In genomic region chr17:26272586-26272985, GRCm38 (mm10) we compare ENCODE assay signal across 20 mouse cellular contexts.
"Had no signal": no experiment of that assay in that cellular context is flagged by ENCODE, and none has a peak within 500 bp of the region (broad histone marks: within the 10 kb centered on the region; RNA-seq: fewer than 3 reads in every experiment).

No protein-coding gene starts in this region.

- H3K4me1 ChIP-seq: midbrain, embryonic 10.5 days; midbrain, embryonic 13.5 days; neural tube, embryonic 13.5 days; neural tube, embryonic 15.5 days; stomach, embryonic 15.5 days had no signal

- H3K9me3 ChIP-seq: midbrain, embryonic 10.5 days; midbrain, embryonic 13.5 days; neural tube, embryonic 13.5 days; neural tube, embryonic 15.5 days; stomach, embryonic 15.5 days had no signal

- H3K9ac ChIP-seq: lung, embryonic 14.5 days; midbrain, embryonic 13.5 days; neural tube, embryonic 13.5 days; neural tube, embryonic 15.5 days; stomach, embryonic 15.5 days had no signal

- H3K27ac ChIP-seq: midbrain, embryonic 10.5 days; midbrain, embryonic 13.5 days; neural tube, embryonic 13.5 days; neural tube, embryonic 15.5 days; stomach, embryonic 15.5 days; stomach, postnatal 0 days had no signal

- H3K27me3 ChIP-seq: midbrain, embryonic 13.5 days; neural tube, embryonic 13.5 days; neural tube, embryonic 15.5 days; stomach, embryonic 15.5 days had no signal

- ATAC-seq: midbrain, embryonic 13.5 days; midbrain, embryonic 16.5 days had no signal

- H3K4me3 ChIP-seq: midbrain, embryonic 10.5 days; midbrain, embryonic 13.5 days; myocyte; neural tube, embryonic 13.5 days; neural tube, embryonic 15.5 days; stomach, embryonic 15.5 days had no signal

- H3K4me2 ChIP-seq: lung, embryonic 14.5 days; midbrain, embryonic 13.5 days; neural tube, embryonic 13.5 days; neural tube, embryonic 15.5 days; stomach, embryonic 15.5 days had no signal

- DNase-seq: lung, adult 18-20 months; lung, embryonic 14.5 days; lung, postnatal 10 days; lung, postnatal 4 days; retina, postnatal 1 day; right cerebral cortex, adult 18-20 months; right cerebral cortex, postnatal 25 days; right cerebral cortex, postnatal 4 days; spleen, adult 18-20 months; thymus, adult 2 months; thymus, postnatal 25 days; thymus, postnatal 4 days had no signal
